Mouse (Mus musculus) liver, embryonic 11.5 days (tissue): Measurements from ENCODE around the gene Mcrip2. TPM values are rescaled to one million over a fixed set of nuclear protein-coding genes. Genes with fewer than 3 reads are reported as not detected.

Source experiments
- ATAC-seq: fragments of 200-750 bp; cut with Nextera tagmentation; replicated peaks from 2 replicates; pipeline ENCODE4 v1.8.0; 2017; ENCODE audit warnings: moderate number of reproducible peaks, mild to moderate bottlenecking, moderate TSS enrichment, moderate library complexity; ENCODE audit not compliant: low FRiP score
- DNase-seq: peaks from one replicate; pipeline ENCODE4 v3.0.0-alpha.2; 2017; ENCODE audit warnings: low spot score
- H3K27ac ChIP-seq: fragments of 300-500 bp; sonication (generic); 2 replicates; pipeline ENCODE4 v1.5.1; 2014; ENCODE audit warnings: mild to moderate bottlenecking, low read depth, low read length, control low read depth
- H3K27me3 ChIP-seq: fragments of 300-500 bp; sonication (generic); replicated peaks from 2 replicates; pipeline ENCODE4 v1.6.1; 2014; ENCODE audit warnings: low read length, mixed read lengths; ENCODE audit not compliant: control insufficient read depth, insufficient read depth
- H3K36me3 ChIP-seq: fragments of 300-500 bp; sonication (generic); 2 replicates; pipeline ENCODE4 v1.6.1; 2014; ENCODE audit warnings: mild to moderate bottlenecking, low read length, moderate library complexity, mixed read lengths; ENCODE audit not compliant: control insufficient read depth, insufficient read depth
- H3K4me1 ChIP-seq: fragments of 300-500 bp; sonication (generic); replicated peaks from 2 replicates; pipeline ENCODE4 v1.6.1; 2014; ENCODE audit warnings: low read length, mixed read lengths; ENCODE audit not compliant: control insufficient read depth, insufficient read depth
- H3K4me2 ChIP-seq: fragments of 300-500 bp; sonication (generic); 2 replicates; pipeline ENCODE4 v1.6.1; 2014; ENCODE audit warnings: mild to moderate bottlenecking, control low read depth, moderate library complexity
- H3K4me3 ChIP-seq: fragments of 300-500 bp; sonication (generic); 2 replicates; pipeline ENCODE4 v1.5.1; 2014; ENCODE audit warnings: low read depth, low read length, control low read depth
- H3K9ac ChIP-seq: fragments of 300-500 bp; sonication (generic); 2 replicates; pipeline ENCODE4 v1.6.1; 2014; ENCODE audit warnings: low read depth, low read length, control low read depth
- H3K9me3 ChIP-seq: fragments of 300-500 bp; sonication (generic); 2 replicates; pipeline ENCODE4 v1.6.1; 2016; ENCODE audit warnings: low read length, inconsistent platforms, mixed read lengths; ENCODE audit not compliant: control insufficient read depth
- WGBS: fragments of 180-500 bp; shearing (Covaris S2); extraction: QIAGEN DNeasy Blood & Tissue Kit; methylation state at CpG from one replicate; pipeline ENCODE4 v1.1.7; 2014; 5-methylcytosine and 5-hydroxymethylcytosine counted together
- polyA plus RNA-seq: library from polyadenylated mRNA; unstranded; fragments of >200 nt; fragmentation: Nextera tagmentation; extraction: Ambion mirVana; gene quantifications from 2 replicates; pipeline ENCODE4 v1.2.1, GENCODE M21; 2014

Gene Mcrip2
- polyA plus RNA-seq, 1 experiment from 2014 or later, result 110 TPM

DNA sequence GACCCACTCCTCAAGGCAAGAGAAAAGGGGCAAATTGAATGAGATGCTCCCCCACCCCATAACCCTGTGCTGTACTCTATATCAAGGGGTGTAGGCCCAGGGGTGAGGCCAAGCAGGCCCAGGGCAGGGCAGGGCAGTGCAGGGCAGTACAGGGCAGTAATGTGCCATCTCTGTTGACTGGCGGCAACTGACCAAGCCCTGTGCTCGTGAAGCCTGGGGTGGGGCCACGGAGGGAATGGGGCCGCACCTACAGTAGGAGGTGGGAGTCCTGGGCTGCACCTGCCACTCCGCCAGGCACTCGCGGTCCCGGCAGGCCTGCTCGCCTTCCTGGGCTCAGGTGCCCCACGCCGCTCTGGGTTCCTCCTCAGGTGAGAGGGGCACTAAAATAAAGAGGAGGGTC is 3.3 kb downstream of the Mcrip2 start:
- no peak for DNase-seq
- no peaks in the 10 kb centered on the region for H3K27me3 ChIP-seq
- H3K4me3 ChIP-seq, result no peak overlapping the region; the same call in 1 of the 2 replicates
- no peak overlapping the region for H3K9ac ChIP-seq
- peaks cover 30% of the 10 kb centered on the region for H3K4me1 ChIP-seq
- no peak overlapping the region for H3K4me2 ChIP-seq
- ATAC-seq, result no peak
- no peak overlapping the region for H3K27ac ChIP-seq
- no peaks in the 10 kb centered on the region for H3K9me3 ChIP-seq
- H3K36me3 ChIP-seq, result peaks cover 9% of the 10 kb centered on the region; the same call in 1 of the 2 replicates
- WGBS, result 90% methylated on average over 11 of the region's 11 CpGs

DNA sequence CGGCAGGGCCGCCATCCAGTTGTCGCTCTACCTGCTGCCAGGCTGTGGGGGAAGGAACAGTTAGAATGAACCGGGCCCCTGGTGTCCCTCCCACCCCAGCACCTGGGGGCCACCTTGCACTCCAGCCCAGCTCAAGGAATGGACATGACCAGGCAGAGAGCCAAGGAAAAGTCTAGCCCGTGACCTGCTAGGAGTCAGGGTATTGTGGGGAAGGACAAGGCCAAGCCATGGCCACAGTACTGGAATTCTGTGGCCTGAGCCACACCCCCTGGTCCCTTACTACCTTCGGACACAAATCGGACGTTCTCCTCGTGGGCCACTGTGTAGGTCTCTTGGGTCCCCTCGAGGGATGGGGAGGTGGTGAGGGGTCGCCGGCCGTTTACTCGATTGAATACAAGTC is 4.3 kb downstream of the Mcrip2 start:
- Histone ChIP-seq H3K9ac (no peak overlapping the region), H3K36me3 (peaks cover 9% of the 10 kb centered on the region; the same call in 1 of the 2 replicates), H3K9me3 (no peaks in the 10 kb centered on the region), H3K4me1 (peaks cover 32% of the 10 kb centered on the region), H3K4me3 (no peak overlapping the region), H3K27ac (no peak overlapping the region), H3K4me2 (no peak overlapping the region), H3K27me3 (no peaks in the 10 kb centered on the region)
- DNase-seq (no peak), ATAC-seq (no peak)
- WGBS, result 92% methylated on average over 14 of the region's 14 CpGs

DNA sequence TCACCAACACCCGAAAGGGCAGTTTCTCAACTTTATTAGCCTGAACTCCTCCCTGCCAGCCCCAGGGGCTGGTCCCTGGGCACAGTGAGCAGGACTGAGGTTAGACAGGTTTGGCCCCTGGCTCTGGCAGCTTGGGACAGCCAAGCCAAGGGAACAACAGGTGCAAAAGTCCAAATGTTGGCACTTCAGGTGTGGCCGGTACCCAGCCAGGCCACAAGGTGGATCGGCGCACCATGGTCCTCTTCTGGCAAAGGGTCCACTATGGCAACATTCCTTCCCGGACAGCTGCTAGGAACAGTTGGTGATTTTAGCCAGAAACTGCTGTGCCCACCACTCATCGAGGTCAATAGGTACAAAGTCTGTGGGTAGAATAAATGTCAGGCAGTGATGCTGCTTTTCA is 4.9 kb downstream of the Mcrip2 start:
- Histone ChIP-seq H3K36me3 (peaks cover 9% of the 10 kb centered on the region; the same call in 1 of the 2 replicates), H3K27me3 (no peaks in the 10 kb centered on the region), H3K4me2 (no peak overlapping the region), H3K9ac (no peak overlapping the region), H3K4me1 (peaks cover 27% of the 10 kb centered on the region), H3K4me3 (no peak overlapping the region), H3K9me3 (no peaks in the 10 kb centered on the region), H3K27ac (no peak overlapping the region)
- no peak for ATAC-seq
- no peak for DNase-seq
- 90% methylated on average over 6 of the region's 6 CpGs for WGBS

DNA sequence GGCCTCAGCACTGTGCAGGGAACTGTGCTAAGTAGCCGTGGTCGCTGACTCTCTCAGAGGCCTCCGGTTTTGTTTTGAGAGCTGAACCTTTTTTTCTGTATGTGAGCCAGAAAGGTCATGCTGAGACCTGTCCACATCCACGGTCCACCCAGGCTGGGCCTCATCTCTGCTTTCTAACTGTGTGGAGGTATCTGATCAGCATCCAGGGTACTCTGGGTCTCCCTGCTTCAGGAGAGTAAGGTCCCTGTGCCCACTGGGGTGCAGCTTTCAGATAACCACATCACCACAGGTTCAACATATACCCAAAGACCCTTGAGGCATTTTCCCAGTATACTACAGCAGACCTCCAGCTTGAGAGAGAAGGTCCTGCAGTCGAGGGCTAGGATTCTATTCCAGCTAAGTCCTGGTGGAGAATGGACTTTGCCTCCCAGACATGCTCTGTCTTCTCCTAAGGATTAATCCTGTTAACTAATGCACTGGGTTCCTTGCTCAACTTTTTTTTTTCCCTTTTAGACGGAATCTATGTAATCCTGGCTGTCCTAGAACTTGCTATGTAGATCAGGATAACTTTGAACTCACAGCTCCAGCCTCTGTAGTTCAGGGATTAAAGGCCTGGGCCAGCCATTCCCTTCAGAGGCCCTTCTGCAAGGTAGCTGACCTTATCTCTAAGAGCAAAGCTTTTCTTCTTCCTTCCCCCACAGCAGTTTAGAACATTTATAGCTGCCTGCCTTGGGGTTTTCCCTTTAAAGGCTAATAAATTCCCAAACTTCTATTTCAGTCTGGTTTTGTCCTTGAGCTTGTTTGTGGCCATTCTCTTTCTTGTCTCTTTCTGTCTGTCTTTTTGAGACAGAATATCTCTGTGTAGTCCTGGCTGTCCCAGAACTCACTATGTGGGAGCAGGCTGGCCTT is 6.6 kb downstream of the Mcrip2 start:
- Histone ChIP-seq H3K36me3 (peaks cover 9% of the 10 kb centered on the region; the same call in 1 of the 2 replicates), H3K27ac (peak overlapping the region; percentile 80), H3K4me2 (peak overlapping the region; percentile 91), H3K9ac (peak overlapping the region; percentile 83), H3K4me1 (peaks cover 19% of the 10 kb centered on the region), H3K9me3 (no peaks in the 10 kb centered on the region), H3K27me3 (no peaks in the 10 kb centered on the region), H3K4me3 (peak overlapping the region; percentile 65)
- 15% methylated on average over 6 of the region's 6 CpGs for WGBS
- ATAC-seq (peak; percentile 21), DNase-seq (no peak)

DNA sequence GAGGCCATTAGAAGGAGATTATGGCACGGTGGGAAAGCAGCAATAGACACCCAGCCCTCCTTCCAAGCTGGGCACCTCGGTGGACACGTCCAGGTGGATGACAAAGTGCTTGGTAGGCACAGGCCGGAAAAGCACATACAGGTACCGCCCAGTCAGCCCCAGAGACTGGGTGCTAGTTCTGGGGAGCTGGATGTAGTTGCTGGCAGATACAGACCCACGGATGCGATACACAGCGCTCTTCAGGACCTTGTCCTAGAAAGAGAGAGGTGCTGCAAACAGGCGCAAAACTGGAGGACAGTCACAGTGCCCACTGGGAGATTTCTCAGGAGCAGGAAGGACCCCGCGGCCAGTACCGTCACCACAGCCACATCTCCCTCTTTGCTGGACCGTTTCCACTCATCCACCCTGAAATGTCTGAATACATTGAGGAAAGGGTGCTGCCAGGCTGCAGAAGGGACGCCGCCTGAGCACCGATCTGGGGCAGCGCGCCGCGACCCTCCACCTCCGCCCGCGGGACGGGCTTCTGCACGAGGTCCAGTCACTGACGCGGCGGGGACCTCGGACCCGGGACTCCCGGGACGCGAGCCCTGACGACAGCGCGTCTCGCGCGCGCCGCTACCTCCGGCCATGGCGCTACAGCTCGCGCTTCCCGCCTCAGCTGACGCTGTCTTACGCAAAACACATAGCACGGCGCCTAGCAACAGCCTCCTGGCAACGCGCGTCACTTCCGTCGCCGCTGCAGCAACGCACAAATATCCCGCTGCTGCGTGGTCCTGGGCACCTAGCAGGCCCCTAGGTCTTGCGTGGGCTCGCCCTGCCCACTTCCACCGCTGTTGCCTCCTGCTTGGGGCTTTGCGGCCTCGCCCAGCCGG is 7.5 kb downstream of the Mcrip2 start, which contains the start of gene Wdr90:
Wdr90 (minus strand) TSS at position 670 of the 872 bp plus-strand sequence.
- H3K4me2 ChIP-seq, result peak within 1 kb of the TSS; percentile 91
- H3K36me3 ChIP-seq, result peaks cover 9% of the 10 kb centered on the region; the same call in 1 of the 2 replicates
- H3K9ac ChIP-seq, result peak within 1 kb of the TSS; percentile 83
- ATAC-seq (peak; percentile 92), DNase-seq (peak; percentile 86)
- no peaks in the 10 kb centered on the region for H3K27me3 ChIP-seq
- peaks cover 19% of the 10 kb centered on the region for H3K4me1 ChIP-seq
- H3K27ac ChIP-seq, result peak within 1 kb of the TSS; percentile 80
- H3K9me3 ChIP-seq, result no peaks in the 10 kb centered on the region
- peak within 1 kb of the TSS; percentile 65 for H3K4me3 ChIP-seq
- 5% methylated on average over 65 of the region's 65 CpGs for WGBS

DNA sequence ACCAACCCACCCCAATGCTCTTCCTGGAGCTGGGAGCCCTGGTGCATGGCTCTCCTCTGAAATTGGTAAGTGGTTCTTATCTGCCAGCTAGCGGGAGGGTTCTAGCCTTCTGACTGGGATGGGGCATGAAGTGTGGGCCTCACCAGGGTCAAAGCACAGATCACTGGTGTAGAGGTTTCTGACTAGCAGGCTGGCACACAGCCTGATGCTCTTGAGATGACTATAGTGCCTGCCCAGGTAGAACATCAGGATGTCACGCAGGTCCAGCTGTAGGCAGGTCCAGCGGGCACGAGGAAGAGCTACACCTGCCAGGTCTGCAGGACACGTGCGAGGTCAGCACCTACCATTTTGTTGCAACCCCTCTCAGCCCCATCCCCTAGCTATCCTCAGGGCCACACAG is 8.3 kb downstream of the Mcrip2 start:
- Histone ChIP-seq H3K4me2 (peak overlapping the region; percentile 91), H3K4me1 (peaks cover 19% of the 10 kb centered on the region), H3K9me3 (no peaks in the 10 kb centered on the region), H3K4me3 (peak overlapping the region; percentile 65), H3K36me3 (peaks cover 5% of the 10 kb centered on the region; the same call in 1 of the 2 replicates), H3K9ac (peak overlapping the region; percentile 83; the same call in 1 of the 2 replicates), H3K27ac (no peak overlapping the region), H3K27me3 (no peaks in the 10 kb centered on the region)
- WGBS, result 90% methylated on average over 6 of the region's 6 CpGs
- ATAC-seq, result no peak
- no peak for DNase-seq

DNA sequence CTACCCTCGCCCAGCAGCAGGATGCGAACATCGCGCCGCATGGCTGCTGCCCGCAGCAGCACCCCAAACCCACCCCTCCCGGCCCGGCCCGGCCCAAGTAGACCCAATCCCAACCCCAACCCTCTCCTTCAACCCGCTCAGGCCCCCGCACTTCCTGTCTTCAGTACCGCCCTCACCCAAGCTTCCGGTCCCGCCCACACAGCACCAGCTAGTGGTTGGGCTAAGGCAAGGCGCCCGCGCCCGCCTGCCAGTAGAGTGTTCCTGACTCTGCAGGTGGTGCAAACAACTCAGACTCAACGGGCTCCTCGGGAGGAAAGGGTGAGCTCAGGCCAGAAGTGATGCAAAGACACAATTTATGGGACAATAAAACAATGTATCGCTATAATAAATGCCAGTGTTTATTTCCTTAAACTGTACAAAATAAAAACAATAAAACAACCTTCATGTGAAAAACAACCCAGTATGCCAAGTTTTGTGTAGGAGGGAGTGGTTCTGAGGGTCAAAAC is 24.1 kb downstream of the Mcrip2 start, which contains the start of gene Rhot2:
Rhot2 (minus strand) TSS at position 456 of the 506 bp plus-strand sequence.
- Histone ChIP-seq H3K27ac (peak within 1 kb of the TSS; percentile 84), H3K9ac (peak within 1 kb of the TSS; percentile 93), H3K27me3 (no peaks in the 10 kb centered on the region), H3K36me3 (peaks cover 28% of the 10 kb centered on the region), H3K4me2 (peak within 1 kb of the TSS; percentile 93), H3K4me1 (peaks cover 16% of the 10 kb centered on the region), H3K4me3 (peak within 1 kb of the TSS; percentile 85), H3K9me3 (no peaks in the 10 kb centered on the region)
- DNase-seq (peak; percentile 93), ATAC-seq (peak; percentile 95)
- WGBS, result under 1% methylated on average over 21 of the region's 21 CpGs
